Mouse (Mus musculus) olfactory bulb, adult 2 months (tissue): ENCODE results near the gene Crim1.

Experiments used
- CTCF ChIP-seq: fragments of 200-500 bp; IDR thresholded peaks from 2 replicates; pipeline ENCODE4 v1.5.1; 2012; ENCODE audit warnings: low read depth, mild to moderate bottlenecking, low read length, moderate library complexity; ENCODE audit not compliant: insufficient read depth
- POLR2A ChIP-seq: fragments of 200-500 bp; IDR thresholded peaks from 2 replicates; pipeline ENCODE4 v1.6.1; 2012; ENCODE audit warnings: mild to moderate bottlenecking, low read depth, low read length, moderate library complexity; ENCODE audit not compliant: insufficient read depth

GRCm38 (mm10) chr17:78233873-78234272, 33.8 kb downstream of the Crim1 start:
- TF ChIP-seq CTCF (no peak), POLR2A (no peak)
